Mouse (Mus musculus): ENCODE measurements around the gene Afg1l. TPM values are rescaled to one million over a fixed set of nuclear protein-coding genes. Genes with fewer than 3 reads are reported as not detected.

The Afg1l gene
- polyA plus RNA-seq, 1 experiment, result 5.2 TPM

- no peak for DNase-seq (ENCODE audit: low read depth)
These were observed 94.7 kb downstream of the Afg1l start for GRCm38 (mm10) chr10:42383708-42384107.

DNA sequence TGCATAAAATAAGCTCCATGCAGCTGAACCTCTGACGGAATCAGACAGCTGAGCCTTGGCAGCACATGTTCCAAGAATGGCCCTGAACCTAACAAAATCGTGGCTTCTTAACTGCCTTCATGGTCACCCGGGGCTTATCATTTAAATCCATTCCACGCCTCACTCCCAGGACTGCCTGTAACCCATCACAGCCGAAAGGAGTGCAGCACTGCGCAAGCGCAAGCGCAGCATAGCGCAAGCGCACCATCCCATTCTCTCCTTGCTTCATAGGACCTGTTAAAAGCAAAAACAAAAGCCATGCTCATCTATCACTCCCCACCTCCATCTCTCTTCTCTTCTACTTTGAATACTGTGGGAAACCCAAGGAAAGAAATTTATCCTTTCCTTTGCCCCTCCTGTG is 114.1 kb downstream of the Afg1l start:
- DNase-seq (ENCODE audit: low read depth), result no peak

GRCm38 (mm10) chr10:42355980-42356379 is 122.4 kb downstream of the Afg1l start:
- DNase-seq (ENCODE audit: low read depth), result no peak

DNA sequence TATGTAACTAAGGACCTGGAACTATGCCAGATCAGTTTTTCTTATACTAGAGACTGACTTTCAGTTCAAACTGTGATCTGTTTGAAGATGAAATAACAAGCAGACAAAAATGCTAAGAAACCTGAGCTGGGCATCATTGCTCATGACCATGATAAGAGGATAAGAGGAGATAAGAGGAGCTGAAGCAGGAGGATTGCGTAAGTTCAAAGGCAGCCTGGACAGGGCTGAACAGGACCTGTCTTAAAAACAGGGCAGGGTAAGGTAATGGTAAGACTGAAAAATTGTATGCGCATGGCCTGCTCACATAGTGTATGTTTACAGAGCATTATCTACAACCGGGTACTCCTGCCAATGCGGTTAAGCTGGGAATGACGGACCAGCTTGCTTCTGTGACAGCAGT is 130.4 kb downstream of the Afg1l start:
- DNase-seq (ENCODE audit: low read depth), result no peak

- peak; percentile 30 for DNase-seq (ENCODE audit: low read depth)
These were observed 131.2 kb downstream of the Afg1l start for GRCm38 (mm10) chr10:42347127-42347526.

DNA sequence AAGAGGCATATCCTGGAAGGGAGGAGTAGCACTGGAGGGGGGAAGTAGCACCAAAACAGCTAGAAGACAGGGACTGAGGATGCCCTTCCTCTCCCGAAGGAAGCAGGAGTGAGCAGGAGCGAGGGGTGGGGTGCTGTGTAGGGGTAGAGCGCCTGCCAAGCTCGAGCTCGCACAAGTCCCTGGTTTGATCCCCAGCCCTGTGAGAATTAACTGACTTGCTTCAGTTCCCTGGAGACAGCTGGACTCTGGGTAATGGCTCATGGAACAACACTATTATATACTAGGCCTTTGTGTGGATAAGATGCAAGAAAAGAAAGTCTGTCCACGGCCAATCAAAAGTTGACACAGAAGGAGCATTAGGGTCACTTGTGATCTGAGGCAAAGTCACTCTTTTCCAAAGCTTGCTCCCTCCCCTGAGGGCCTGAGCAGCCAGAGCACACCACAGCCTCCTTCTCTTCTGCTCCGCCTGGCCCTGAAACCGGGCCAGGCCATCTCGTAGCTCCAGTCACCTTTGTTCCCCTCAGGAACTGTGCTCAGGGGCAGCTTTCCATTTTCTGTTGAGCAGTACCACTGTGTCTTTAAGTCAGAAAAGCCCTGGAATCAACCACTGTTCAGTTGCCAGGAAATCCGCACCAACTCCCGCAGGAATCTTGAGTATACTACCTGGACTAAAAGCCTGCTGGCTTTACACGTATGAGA is 132.0 kb downstream of the Afg1l start:
- no peak for DNase-seq (ENCODE audit: low read depth)

DNA sequence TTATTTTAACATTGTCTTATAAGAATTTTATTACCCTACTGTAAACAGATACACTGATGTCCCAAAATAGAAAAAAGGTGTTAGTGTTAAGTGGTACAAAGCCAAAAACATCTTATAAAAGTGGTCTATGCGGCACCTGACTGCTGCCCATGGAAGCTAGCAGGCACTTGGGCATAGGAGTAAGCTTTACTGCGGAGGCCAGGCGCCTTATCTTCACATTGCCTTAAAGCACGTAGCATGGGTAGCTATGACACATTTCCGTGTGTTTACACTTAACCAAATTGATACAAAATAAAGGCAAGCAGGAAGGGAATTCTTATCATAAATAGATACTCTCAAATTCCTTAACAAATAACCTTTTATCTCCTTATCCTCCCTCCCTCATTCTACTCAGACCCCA is 135.7 kb downstream of the Afg1l start:
- DNase-seq (ENCODE audit: low read depth), result no peak

DNA sequence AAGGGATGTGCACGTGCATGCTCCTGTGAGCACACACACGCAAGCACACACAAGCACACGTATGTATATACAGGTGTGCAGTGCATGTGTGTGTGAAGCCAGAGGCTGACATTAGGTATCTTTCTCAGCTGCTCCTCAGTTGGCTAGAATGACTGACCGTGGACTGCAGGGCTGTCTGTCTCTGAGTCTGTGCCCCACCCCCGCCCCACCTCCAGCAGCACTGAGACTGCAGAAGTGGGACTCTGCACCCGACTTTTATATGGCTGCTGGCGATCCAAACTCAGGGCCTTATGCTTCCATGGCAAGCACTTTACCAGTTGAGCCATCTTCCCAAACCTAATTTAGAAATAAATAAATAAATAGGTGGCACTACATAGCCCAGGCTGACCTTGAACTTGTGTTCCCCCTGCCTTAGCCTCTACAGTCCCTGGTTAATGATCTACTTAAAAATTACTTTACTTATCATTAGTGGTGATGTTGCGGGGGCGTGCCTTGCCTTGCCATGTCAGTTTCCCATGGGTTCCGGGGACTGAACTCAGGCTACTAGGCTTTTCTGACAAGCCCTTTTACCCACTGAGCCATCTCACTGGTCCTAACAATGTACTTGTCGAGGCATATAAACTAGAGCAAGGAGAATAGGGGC is 136.4 kb downstream of the Afg1l start:
- no peak for DNase-seq (ENCODE audit: low read depth)

- no peak for DNase-seq (ENCODE audit: low read depth)
These were observed 138.0 kb downstream of the Afg1l start for GRCm38 (mm10) chr10:42340426-42340793.

GRCm38 (mm10) chr10:42339773-42340425 is 138.5 kb downstream of the Afg1l start:
- no peak for DNase-seq (ENCODE audit: low read depth)

GRCm38 (mm10) chr10:42338456-42338855 is 139.9 kb downstream of the Afg1l start:
- no peak for DNase-seq (ENCODE audit: low read depth)

- no peak for DNase-seq (ENCODE audit: low read depth)
These were observed 150.8 kb downstream of the Afg1l start for GRCm38 (mm10) chr10:42327576-42327975.

GRCm38 (mm10) chr10:42325305-42325704 is 153.1 kb downstream of the Afg1l start:
- no peak for DNase-seq (ENCODE audit: low read depth)

DNA sequence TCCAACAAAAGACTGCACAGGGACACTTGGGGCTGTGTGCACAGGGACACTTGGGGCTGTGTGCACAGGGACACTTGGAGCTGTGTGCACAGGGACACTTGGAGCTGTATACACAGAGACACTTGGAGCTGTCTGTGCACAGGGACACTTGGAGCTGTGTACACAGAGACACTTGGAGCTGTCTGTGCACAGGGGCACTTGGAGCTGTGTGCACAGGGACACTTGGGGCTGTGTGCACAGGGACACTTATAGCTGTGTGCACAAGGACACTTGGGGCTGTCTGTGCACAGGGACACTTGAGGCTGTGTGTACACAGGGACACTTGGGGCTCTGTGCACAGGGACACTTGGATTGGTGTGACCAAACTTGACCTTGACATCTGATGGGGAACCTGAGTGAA is 154.4 kb downstream of the Afg1l start:
- DNase-seq (ENCODE audit: low read depth), result no peak

GRCm38 (mm10) chr10:42313222-42313786 is 165.1 kb downstream of the Afg1l start:
- DNase-seq (ENCODE audit: low read depth), result no peak

DNA sequence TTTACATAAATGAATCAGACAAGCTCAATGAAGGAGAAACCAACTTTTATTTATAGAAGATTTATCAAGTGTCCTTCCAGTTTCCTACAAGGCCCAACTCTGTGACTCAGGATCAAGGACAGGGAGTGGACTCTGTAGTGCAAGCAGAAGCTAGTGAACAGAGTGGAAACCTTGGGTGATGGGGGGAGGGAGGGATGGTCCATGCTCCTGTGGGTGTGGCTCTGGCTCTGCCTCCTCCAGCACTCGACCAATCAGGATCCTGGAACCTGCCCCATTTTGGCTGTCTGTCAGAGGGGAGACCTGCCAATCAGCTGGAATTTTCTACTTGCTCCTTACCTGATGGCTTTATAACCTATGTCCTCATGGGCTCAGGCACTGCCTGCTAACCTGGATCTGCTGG is 165.8 kb downstream of the Afg1l start:
- DNase-seq (ENCODE audit: low read depth), result no peak

DNA sequence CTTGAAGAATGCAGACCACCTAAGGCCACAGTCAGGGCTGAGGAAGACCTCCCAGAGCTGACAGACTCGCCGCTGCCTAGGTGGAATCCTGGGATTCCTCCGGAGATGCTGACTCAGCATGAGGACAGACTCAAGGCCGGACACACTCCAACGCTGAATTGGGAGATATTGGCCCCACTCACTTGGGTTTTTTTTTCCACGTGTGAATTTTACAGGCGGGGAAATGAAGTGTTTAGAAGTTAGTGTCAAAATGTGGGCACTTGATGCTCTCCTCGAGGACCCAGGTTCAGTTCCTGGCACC is 169.7 kb downstream of the Afg1l start:
- DNase-seq (ENCODE audit: low read depth), result no peak

DNA sequence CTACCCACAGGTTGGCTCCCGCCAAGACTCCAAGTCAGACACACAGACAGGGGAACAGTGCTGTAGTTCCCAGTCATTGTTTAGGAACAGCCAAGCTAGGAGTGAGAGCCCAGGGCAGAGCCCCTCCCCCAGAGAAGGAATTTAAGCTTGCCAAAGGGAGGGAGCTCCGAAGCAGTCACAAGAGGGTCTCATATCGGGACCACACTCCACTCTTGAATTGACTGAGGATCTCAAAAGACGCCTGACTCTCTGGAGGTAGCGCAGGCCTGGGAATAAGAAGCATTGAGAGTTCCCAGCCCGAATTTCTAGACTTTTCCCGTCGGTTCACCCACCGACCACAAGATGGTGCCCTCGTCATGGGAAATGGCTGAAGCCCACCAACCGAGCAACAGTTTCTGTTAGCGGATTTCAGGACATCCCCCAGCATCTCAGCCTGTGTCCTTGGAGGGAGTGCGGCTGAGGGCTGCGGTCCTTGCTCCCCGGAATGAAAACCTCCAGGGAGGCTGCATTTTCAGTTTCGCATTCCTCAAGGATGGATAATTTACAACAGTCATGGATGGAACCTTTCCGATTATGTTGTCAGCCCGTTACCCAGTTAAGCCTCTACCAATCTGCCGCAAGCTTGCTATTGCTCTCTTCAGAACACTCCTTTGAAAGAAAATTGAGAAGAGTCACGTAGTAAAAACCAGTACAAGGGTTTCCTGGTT is 170.2 kb downstream of the Afg1l start:
- DNase-seq (ENCODE audit: low read depth), result no peak

DNA sequence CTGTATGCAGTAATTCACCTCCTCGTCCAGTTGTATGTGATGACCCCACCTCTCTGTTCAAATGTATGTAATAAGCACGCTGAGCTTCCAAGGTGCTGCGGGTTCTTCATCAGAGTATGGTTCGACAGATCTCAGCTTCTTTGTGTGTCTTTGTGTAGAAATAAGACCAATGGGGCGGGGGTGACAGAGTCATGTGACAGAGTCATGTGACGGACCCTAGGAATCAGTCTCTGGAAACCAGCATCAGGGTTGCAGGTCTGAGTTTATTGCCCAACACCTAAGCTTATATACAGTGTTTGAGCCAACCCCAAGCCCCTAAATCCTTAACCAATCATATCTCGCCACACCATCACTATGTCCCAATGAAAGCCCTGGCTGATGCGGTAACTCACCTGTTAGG is 171.9 kb downstream of the Afg1l start:
- no peak for DNase-seq (ENCODE audit: low read depth)

GRCm38 (mm10) chr10:42300805-42301204 is 177.6 kb downstream of the Afg1l start:
- no peak for DNase-seq (ENCODE audit: low read depth)

- no peak for DNase-seq (ENCODE audit: low read depth)
These were observed 178.4 kb downstream of the Afg1l start for GRCm38 (mm10) chr10:42299967-42300366.

DNA sequence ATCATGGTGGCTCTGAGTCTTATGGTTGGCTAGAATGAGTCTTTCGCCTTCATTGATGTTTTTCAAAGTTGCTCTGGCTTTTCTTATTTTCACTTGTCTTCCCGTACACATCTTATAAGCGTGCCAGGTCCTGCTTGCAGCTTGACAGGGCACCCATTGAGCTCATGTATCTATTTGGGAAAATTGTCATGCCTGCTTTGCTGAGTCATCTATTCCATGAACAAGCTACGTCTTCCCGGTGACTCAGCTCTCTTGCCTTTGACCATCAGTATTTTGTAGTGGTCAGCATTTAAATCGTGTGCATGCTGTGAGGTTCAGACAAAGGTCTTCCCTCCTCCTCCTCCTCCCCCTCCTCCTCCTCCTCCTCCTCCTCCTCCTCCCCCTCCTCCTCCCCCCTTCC is 178.9 kb downstream of the Afg1l start:
- DNase-seq (ENCODE audit: low read depth), result no peak

- DNase-seq (ENCODE audit: low read depth), result no peak
These were observed 180.4 kb downstream of the Afg1l start for GRCm38 (mm10) chr10:42297954-42298353.
